Mouse (Mus musculus) forebrain, embryonic 16.5 days (tissue): ENCODE data around the gene Krt33b. TPM values are rescaled to one million over a fixed set of nuclear protein-coding genes. Genes with fewer than 3 reads are reported as not detected.

Experiments
- ATAC-seq: fragments of 200-750 bp; cut with Nextera tagmentation; 2 replicates; pipeline ENCODE4 v1.8.0; 2017; ENCODE audit warnings: mild to moderate bottlenecking, moderate library complexity
- H3K27ac ChIP-seq: fragments of 300-500 bp; sonication (generic); 2 replicates; pipeline ENCODE4 v1.5.1; 2014; ENCODE audit warnings: low read length, control low read depth
- H3K27me3 ChIP-seq: fragments of 300-500 bp; sonication (generic); replicated peaks from 2 replicates; pipeline ENCODE4 v1.6.1; 2014; ENCODE audit warnings: low read length; ENCODE audit not compliant: control insufficient read depth, insufficient read depth
- H3K36me3 ChIP-seq: fragments of 300-500 bp; sonication (generic); 2 replicates; pipeline ENCODE4 v1.6.1; 2014; ENCODE audit not compliant: control insufficient read depth, insufficient read depth
- H3K4me1 ChIP-seq: fragments of 300-500 bp; sonication (generic); replicated peaks from 2 replicates; pipeline ENCODE4 v1.6.1; 2014; ENCODE audit warnings: low read length; ENCODE audit not compliant: control insufficient read depth, insufficient read depth
- H3K4me2 ChIP-seq: fragments of 300-500 bp; sonication (generic); 2 replicates; pipeline ENCODE4 v1.6.1; 2014; ENCODE audit warnings: mild to moderate bottlenecking, low read length, control low read depth
- H3K4me3 ChIP-seq: fragments of 300-500 bp; sonication (generic); replicated peaks from 2 replicates; pipeline ENCODE4 v1.5.1; 2014; ENCODE audit warnings: mild to moderate bottlenecking, low read length, control low read depth
- H3K9ac ChIP-seq: fragments of 300-500 bp; sonication (generic); replicated peaks from 2 replicates; pipeline ENCODE4 v1.6.1; 2014; ENCODE audit warnings: low read depth, low read length, control low read depth
- H3K9me3 ChIP-seq: fragments of 300-500 bp; sonication (generic); 2 replicates; pipeline ENCODE4 v1.6.1; 2016; ENCODE audit warnings: low read length; ENCODE audit not compliant: control insufficient read depth
- WGBS: fragments of 180-500 bp; shearing (Covaris S2); extraction: QIAGEN DNeasy Blood & Tissue Kit; methylation state at CpG from one replicate; pipeline ENCODE4 v1.1.7; 2014; 5-methylcytosine and 5-hydroxymethylcytosine counted together
- polyA plus RNA-seq: library from polyadenylated mRNA; unstranded; fragments of >200 nt; fragmentation: Nextera tagmentation; extraction: Ambion mirVana; gene quantifications from 2 replicates; pipeline ENCODE4 v1.2.1, GENCODE M21; 2015

Gene Krt33b
- polyA plus RNA-seq, 1 experiment from 2014 or later = not detected

DNA sequence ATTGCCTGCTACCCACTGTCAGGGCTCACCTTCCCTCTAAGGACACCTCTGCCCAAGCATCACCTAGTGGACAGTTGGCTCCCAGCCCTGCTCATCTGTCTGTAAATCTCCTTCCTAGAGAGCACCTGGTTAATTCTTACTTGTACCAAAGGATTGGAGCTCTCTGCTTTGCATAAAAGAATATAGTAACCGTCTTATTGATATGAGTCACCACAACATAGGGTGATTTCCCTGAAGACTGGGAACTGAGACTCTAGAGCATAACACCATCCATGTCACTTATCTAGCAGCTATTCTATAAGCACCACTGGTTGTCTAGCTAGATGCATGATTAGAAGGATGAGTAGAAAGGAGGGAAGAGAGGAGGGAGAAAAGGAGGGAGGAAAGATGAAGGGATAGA, 46.2 kb downstream of the Krt33b start:
- H3K27me3 ChIP-seq = no peaks in the 10 kb centered on the region
- no peak overlapping the region for H3K27ac ChIP-seq
- H3K4me3 ChIP-seq = no peak overlapping the region
- ATAC-seq = no peak
- 97% methylated on average over 1 of the region's 1 CpGs for WGBS
- H3K36me3 ChIP-seq = no peaks in the 10 kb centered on the region
- H3K4me1 ChIP-seq = no peaks in the 10 kb centered on the region
- no peak overlapping the region for H3K4me2 ChIP-seq
- H3K9ac ChIP-seq = no peak overlapping the region
- no peaks in the 10 kb centered on the region for H3K9me3 ChIP-seq

DNA sequence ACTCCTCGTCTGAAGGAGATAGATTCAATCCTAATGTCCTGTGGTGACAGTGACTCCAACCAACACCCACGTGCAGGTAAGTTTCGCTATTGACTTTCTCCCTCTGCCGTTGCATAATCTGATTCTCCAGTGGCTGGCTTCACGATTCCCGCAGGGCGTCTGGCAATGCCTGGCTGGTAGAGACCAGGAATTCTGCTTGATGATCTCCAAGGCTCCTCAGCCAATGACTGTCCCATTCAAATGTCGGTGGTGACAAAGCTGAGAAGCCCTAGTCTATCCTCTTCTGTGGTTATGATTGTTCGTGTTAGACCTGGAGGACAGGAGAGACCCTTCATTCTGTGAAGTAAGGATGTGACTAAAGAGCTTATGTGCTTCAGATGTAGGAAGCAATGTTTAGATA, 46.9 kb downstream of the Krt33b start:
- H3K27me3 ChIP-seq = no peaks in the 10 kb centered on the region
- H3K9me3 ChIP-seq = no peaks in the 10 kb centered on the region
- no peak overlapping the region for H3K4me2 ChIP-seq
- no peak overlapping the region for H3K9ac ChIP-seq
- H3K36me3 ChIP-seq = no peaks in the 10 kb centered on the region
- 90% methylated on average over 9 of the region's 9 CpGs for WGBS
- no peak overlapping the region for H3K4me3 ChIP-seq
- H3K27ac ChIP-seq = no peak overlapping the region
- no peaks in the 10 kb centered on the region for H3K4me1 ChIP-seq
- ATAC-seq = no peak

DNA sequence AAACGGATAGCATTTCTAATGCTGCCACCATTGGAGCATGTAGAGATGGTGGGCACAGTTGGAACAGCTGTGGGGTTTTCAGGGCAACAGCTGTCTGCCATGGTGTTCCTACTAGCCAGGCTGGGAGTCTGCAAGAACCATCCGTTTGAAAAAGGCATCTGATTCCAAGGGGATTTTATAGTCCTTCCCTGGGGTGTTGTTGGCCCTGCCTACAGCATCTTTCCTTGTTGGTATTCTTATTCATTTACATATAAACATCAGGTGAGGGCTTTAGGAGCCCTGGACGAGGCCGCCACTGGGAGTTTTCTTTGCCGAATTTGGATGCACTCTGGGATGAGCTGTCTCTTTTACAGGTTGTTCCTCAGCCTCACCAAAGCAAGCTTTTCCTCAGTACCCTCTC, 50.7 kb downstream of the Krt33b start, which contains the start of gene Krtap29-1:
Gene Krtap29-1, minus strand, starts transcription at position 101 of the 400 bp plus-strand sequence.
- WGBS = 73% methylated on average over 5 of the region's 5 CpGs

More for the DNA sequence above, 50.7 kb downstream of the Krt33b start, which contains the start of gene Krtap29-1:
- Histone ChIP-seq H3K36me3 (no peaks in the 10 kb centered on the region), H3K4me3 (no peak within 1 kb of the TSS), H3K27ac (no peak within 1 kb of the TSS), H3K4me1 (no peaks in the 10 kb centered on the region), H3K4me2 (no peak within 1 kb of the TSS), H3K27me3 (no peaks in the 10 kb centered on the region), H3K9ac (no peak within 1 kb of the TSS), H3K9me3 (no peaks in the 10 kb centered on the region)
- no peak for ATAC-seq

Other genes with a start within 250 kb of the Krt33b start
- not detected in 2 replicates for gene Krtap4-8, start 249.2 kb downstream of the Krt33b start, polyA plus RNA-seq
- gene Krtap4-9, start 244.7 kb downstream of the Krt33b start, polyA plus RNA-seq = not detected in 2 replicates
- gene Gm11596, start 236.4 kb downstream of the Krt33b start, polyA plus RNA-seq = not detected in 2 replicates
- gene Gm11569, start 230.9 kb downstream of the Krt33b start, polyA plus RNA-seq = not detected in 2 replicates
- not detected in 2 replicates for gene Gm11554, start 225.4 kb downstream of the Krt33b start, polyA plus RNA-seq
- gene Krtap4-13, start 220.0 kb downstream of the Krt33b start, polyA plus RNA-seq = not detected in 2 replicates
- gene Gm11564, start 214.2 kb downstream of the Krt33b start, polyA plus RNA-seq = not detected in 2 replicates
- not detected in 2 replicates for gene 2300003K06Rik, start 191.8 kb downstream of the Krt33b start, polyA plus RNA-seq
- not detected in 2 replicates for gene Krtap4-16, start 178.3 kb downstream of the Krt33b start, polyA plus RNA-seq
- gene Gm11568, start 172.0 kb downstream of the Krt33b start, polyA plus RNA-seq = not detected in 2 replicates
- not detected in 2 replicates for gene Gm11559, start 165.4 kb downstream of the Krt33b start, polyA plus RNA-seq
- gene Krtap9-1, start 156.5 kb downstream of the Krt33b start, polyA plus RNA-seq = not detected in 2 replicates
- not detected in 2 replicates for gene Gm11567, start 150.7 kb downstream of the Krt33b start, polyA plus RNA-seq
- gene Krtap31-1, start 121.9 kb downstream of the Krt33b start, polyA plus RNA-seq = not detected in 2 replicates
- gene Gm11565, start 115.1 kb downstream of the Krt33b start, polyA plus RNA-seq = not detected in 2 replicates
- not detected in 2 replicates for gene Krtap31-2, start 93.6 kb downstream of the Krt33b start, polyA plus RNA-seq
- gene Krtap9-5, start 81.4 kb downstream of the Krt33b start, polyA plus RNA-seq = not detected in 2 replicates
- not detected in 2 replicates for gene Krtap29-1, start 50.8 kb downstream of the Krt33b start, polyA plus RNA-seq
- not detected in 2 replicates for gene Krtap16-1, start 43.3 kb downstream of the Krt33b start, polyA plus RNA-seq
- not detected in 2 replicates for gene Krtap17-1, start 35.9 kb downstream of the Krt33b start, polyA plus RNA-seq
- not detected in 2 replicates for gene Krt33a, start 13.7 kb downstream of the Krt33b start, polyA plus RNA-seq
- not detected in 2 replicates for gene Krt34, start 11.7 kb upstream of the Krt33b start, polyA plus RNA-seq
- not detected in 2 replicates for gene Krt31, start 20.7 kb upstream of the Krt33b start, polyA plus RNA-seq
- gene Krt32, start 58.4 kb upstream of the Krt33b start, polyA plus RNA-seq = not detected in 2 replicates
- not detected in 2 replicates for gene Krt35, start 66.4 kb upstream of the Krt33b start, polyA plus RNA-seq
- gene Krt36, start 75.8 kb upstream of the Krt33b start, polyA plus RNA-seq = not detected in 2 replicates
- not detected in 2 replicates for gene Krt13, start 91.7 kb upstream of the Krt33b start, polyA plus RNA-seq
- 2.2 TPM in 1 of 2 replicates, not detected in the other for gene Krt15, start 106.1 kb upstream of the Krt33b start, polyA plus RNA-seq
- 0.30 and 2.3 TPM in 2 replicates for gene Krt19, start 118.8 kb upstream of the Krt33b start, polyA plus RNA-seq
- not detected in 2 replicates for gene Krt9, start 163.4 kb upstream of the Krt33b start, polyA plus RNA-seq
- gene Krt14, start 177.7 kb upstream of the Krt33b start, polyA plus RNA-seq = 0.38 and 1.6 TPM in 2 replicates
- not detected in 2 replicates for gene Krt16, start 219.0 kb upstream of the Krt33b start, polyA plus RNA-seq
- 0.27 and 0.62 TPM in 2 replicates for gene Krt17, start 231.2 kb upstream of the Krt33b start, polyA plus RNA-seq
- not detected in 2 replicates for gene Krt42, start 240.0 kb upstream of the Krt33b start, polyA plus RNA-seq